Mouse (Mus musculus): ENCODE data around the gene Ubtd2.

The Ubtd2 gene

DNA sequence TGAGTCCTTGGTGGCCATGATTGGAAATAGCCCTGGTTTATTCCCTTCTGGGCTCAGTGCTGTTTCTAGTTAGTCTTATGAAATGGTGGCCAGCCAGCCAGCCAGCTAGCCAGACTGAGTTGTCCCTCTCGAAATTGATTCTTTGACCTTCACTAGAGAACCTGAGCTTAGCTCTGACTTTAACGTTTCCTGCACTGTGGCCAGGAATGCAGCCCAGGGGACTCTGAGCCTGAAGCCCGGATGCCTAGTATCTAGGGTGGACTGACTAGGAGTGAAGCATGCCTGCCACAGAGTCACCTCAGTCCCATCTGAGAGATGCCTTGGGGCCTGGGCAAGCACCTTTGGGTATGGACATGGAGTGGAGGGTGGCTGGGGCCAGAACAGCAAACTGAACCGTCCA, 109.5 kb downstream of the Ubtd2 start:
- no peak for DNase-seq (ENCODE audit: low read depth, low spot score)

DNA sequence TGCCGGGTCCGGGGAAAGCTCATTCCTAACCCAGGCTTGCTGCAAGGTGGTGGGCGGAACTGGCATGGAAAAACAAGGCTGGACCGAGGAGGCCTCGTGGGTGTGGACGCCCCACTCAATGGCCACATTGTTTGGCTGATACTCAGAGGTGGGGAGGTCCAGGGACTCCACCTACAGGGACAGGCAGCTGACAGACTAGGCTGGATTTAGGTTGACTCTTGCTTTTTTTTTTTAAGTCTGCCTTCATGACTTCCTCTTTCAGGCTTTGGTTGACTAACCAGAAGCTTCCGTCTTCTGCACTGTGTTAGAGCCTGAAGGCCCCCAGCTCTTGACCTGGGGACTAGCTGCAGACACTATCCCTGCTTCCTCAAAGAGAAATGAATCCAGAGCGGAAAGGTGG, 109.9 kb downstream of the Ubtd2 start:
- no peak for DNase-seq (ENCODE audit: low read depth, low spot score)

DNA sequence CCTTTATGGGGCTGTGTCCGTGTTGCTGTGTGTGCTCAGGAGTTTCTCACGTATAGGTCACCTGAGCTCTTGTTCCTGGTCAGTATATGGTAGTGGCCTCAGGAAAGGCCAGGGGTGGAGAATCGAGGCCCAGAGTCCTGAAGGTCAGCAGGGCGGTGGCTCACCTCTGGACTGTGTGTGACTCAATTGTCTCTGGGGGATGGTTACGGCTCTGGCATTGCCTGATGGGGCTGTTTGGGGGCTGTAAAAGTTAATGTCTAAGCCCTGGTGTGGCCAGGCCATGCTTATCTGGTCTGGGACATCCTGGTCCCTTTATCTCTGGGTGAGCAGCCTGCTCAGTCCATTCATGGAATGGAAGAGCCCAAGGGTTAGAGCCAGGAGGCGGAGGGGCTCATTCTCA, 111.0 kb downstream of the Ubtd2 start:
- DNase-seq (ENCODE audit: low read depth, low spot score), result no peak

Data from embryo, embryonic 11.5 days (tissue).